ENCODE assay signal across 28 mouse cellular contexts in genomic region chrX:159971091-159971779, GRCm38 (mm10). TPM values are rescaled to one million over a fixed set of nuclear protein-coding genes. Genes with fewer than 3 reads are reported as not detected.
DNase-seq lines count a peak whose midpoint lies in the region; ATAC-seq lines count a peak whose summit lies in the region.
"Had no signal": no experiment of that assay in that cellular context is flagged by ENCODE, and none has a peak within 500 bp of the region (broad histone marks: within the 10 kb centered on the region; RNA-seq: fewer than 3 reads in every experiment).

No protein-coding gene starts in this region.

- no peaks in the 10 kb centered on the region for H3K36me3 ChIP-seq in kidney, embryonic 15.5 days
- H3K36me3 ChIP-seq: embryonic facial prominence, embryonic 13.5 days; forebrain, embryonic 10.5 days; forebrain, embryonic 15.5 days; liver, embryonic 13.5 days; midbrain, embryonic 13.5 days; neural tube, embryonic 13.5 days had no signal

- ATAC-seq in kidney, embryonic 15.5 days (replicated peaks; ENCODE audit: low FRiP score), result no peak; the same call in 1 of the 2 replicates
- ATAC-seq: forebrain, embryonic 15.5 days; hindbrain, embryonic 16.5 days; midbrain, embryonic 13.5 days had no signal

- no peak overlapping the region for H3K4me3 ChIP-seq in kidney, embryonic 15.5 days (replicated peaks)
- H3K4me3 ChIP-seq: embryonic facial prominence, embryonic 13.5 days; forebrain, embryonic 10.5 days; forebrain, embryonic 15.5 days; heart, adult 2 months; heart, embryonic 13.5 days; liver, embryonic 13.5 days; midbrain, embryonic 13.5 days; neural tube, embryonic 13.5 days had no signal

- H3K27me3 ChIP-seq in kidney, embryonic 15.5 days, result peaks cover 33% of the 10 kb centered on the region
- H3K27me3 ChIP-seq: CH12.LX; forebrain, embryonic 15.5 days; heart, embryonic 13.5 days; liver, embryonic 13.5 days had no signal

- no peaks in the 10 kb centered on the region for H3K4me1 ChIP-seq in kidney, embryonic 15.5 days
- H3K4me1 ChIP-seq: embryonic facial prominence, embryonic 13.5 days; forebrain, embryonic 10.5 days; forebrain, embryonic 15.5 days; heart, embryonic 13.5 days; liver, embryonic 13.5 days; midbrain, embryonic 13.5 days; neural tube, embryonic 13.5 days had no signal

- no peaks in the 10 kb centered on the region for H3K9me3 ChIP-seq in kidney, embryonic 15.5 days (replicated peaks)
- H3K9me3 ChIP-seq: embryonic facial prominence, embryonic 13.5 days; forebrain, embryonic 10.5 days; forebrain, embryonic 15.5 days; heart, embryonic 13.5 days; liver, embryonic 13.5 days; midbrain, embryonic 13.5 days; neural tube, embryonic 13.5 days had no signal

- DNase-seq in kidney, adult 11 months, result peak; percentile 41
- DNase-seq in kidney, adult 9 months, result peak; percentile 78
- peak; percentile 35 for DNase-seq in kidney, postnatal 14 days
- no peak for DNase-seq in ovary, adult 18-20 months (ENCODE audit: low spot score)
- DNase-seq in Muller cell, postnatal 12 days (ENCODE audit: inconsistent ontology term), result no peak
- DNase-seq in thymus, postnatal 25 days, result no peak
- DNase-seq: adrenal gland, postnatal 14 days; cerebellum, adult 11 months; cerebellum, postnatal 10 days; gastrocnemius, postnatal 36 days; heart, adult 2 months; heart, postnatal 14 days; left cerebral cortex, postnatal 4 days; liver, embryonic 13.5 days; lung, adult 2 months; lung, postnatal 10 days; retina, postnatal 1 day; right cerebral cortex, postnatal 14 days had no signal

- no peak overlapping the region for H3K9ac ChIP-seq in kidney, embryonic 15.5 days
- H3K9ac ChIP-seq: embryonic facial prominence, embryonic 13.5 days; forebrain, embryonic 15.5 days; heart, embryonic 13.5 days; liver, embryonic 13.5 days; midbrain, embryonic 13.5 days; neural tube, embryonic 13.5 days had no signal

- H3K27ac ChIP-seq in kidney, embryonic 15.5 days, result no peak overlapping the region
- H3K27ac ChIP-seq: embryonic facial prominence, embryonic 13.5 days; forebrain, embryonic 10.5 days; forebrain, embryonic 15.5 days; heart, adult 2 months; heart, embryonic 13.5 days; liver, embryonic 13.5 days; macrophage; midbrain, embryonic 13.5 days; neural tube, embryonic 13.5 days had no signal

- WGBS in kidney, embryonic 15.5 days, result 44% methylated on average over 3 of the region's 3 CpGs

- H3K4me2 ChIP-seq in kidney, embryonic 15.5 days, result no peak overlapping the region
- H3K4me2 ChIP-seq: embryonic facial prominence, embryonic 13.5 days; forebrain, embryonic 15.5 days; heart, embryonic 13.5 days; liver, embryonic 13.5 days; midbrain, embryonic 13.5 days; neural tube, embryonic 13.5 days had no signal

RNA-seq across cellular contexts. Expression of gene Map3k15, which starts 17.0 kb away (rescaled TPM):
- 0.21 and 0.48 TPM in 2 replicates for polyA plus RNA-seq in kidney, embryonic 15.5 days (2015; fragmentation: Nextera tagmentation; extraction: Ambion mirVana)

Comparison
In these comparisons a context has a peak if more than half of its experiments do, and no peak if none do; other contexts are left out.
1. DNase-seq: peak in kidney, adult 11 months (single experiment), kidney, adult 9 months (single experiment) and kidney, postnatal 14 days (single experiment); none in ovary, adult 18-20 months (single experiment), Muller cell, postnatal 12 days (single experiment) and thymus, postnatal 25 days (single experiment).